Mouse (Mus musculus): ENCODE results near the gene Insl6. TPM values are rescaled to one million over a fixed set of nuclear protein-coding genes. Genes with fewer than 3 reads are reported as not detected.

Insl6 gene
- polyA plus RNA-seq (2012; ENCODE audit: low replicate concordance) = 1.5 and 3.3 TPM in 2 replicates

DNA sequence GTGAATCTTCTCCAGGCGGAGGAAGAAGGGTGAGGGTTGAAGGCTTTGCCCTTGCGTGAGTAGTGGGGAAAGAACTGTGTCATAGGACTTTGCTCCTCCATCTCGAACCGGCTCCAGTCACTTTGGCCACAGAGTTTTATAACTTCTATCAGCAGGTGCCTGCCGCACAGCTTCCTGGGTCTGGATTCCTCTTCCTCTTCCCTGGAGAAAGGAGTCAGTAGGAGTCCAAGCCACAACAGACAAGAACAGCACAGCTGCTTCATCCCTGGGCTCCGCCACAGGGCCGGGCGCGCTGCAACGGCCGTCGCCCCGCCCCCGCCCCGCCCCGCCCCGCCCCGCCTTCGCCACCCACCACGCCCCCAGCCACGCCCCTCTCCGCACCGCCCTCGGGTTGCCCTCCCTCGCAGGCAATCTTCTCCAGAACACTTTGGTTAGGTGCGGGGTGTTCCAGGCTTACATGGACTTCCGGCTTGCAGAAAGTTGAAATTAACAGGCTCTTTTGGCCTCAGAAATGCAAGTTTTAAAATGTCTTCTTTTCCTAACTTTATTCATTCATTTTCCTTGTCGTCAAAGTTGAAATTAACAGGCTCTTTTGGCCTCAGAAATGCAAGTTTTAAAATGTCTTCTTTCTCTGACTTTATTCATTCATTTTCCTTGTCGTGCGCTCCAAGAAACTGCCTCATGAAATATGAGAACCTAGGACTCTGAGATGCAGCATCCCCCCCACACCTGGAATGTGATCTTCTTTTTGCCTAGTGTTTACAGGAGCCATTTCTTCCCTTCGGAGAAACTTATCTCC is at the start of gene Insl6:
Gene Insl6, minus strand, starts transcription at position 304 of the 799 bp plus-strand sequence.

DNA sequence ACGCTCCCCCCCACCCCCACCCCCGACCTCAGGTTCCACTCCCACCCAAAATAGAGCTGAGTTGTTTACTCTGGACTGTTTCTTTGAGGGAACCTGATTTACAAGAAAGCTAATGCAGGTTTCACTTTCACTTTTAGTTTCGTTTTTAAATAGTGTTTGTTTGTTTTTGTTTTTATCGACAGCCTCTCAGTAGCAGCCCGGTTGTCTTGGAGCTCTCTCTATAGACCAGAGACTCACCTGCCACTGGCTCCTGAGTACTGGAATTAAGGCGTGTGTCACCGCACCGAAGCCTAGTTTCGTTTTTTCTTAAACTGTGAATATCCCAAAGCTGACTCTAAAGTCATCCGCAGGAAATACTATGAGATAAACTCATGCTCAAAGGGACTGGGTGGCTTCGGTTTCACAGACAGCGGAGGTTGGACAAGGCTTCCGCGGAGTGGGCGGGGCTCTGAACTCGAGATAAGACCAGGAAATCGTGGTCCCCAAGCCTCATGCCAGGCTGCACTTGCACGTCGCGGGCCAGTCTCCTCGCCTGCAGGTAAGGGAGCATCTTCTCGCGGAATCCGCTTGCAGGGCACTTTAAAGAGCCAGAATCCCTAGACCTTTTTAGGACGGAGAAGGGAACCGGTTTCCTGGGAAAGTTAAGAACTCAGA is 41.9 kb upstream of the Insl6 start, which contains the start of the genes Plgrkt and Cd274:
Gene Plgrkt, minus strand, starts transcription at position 422 of the 654 bp plus-strand sequence.
Gene Cd274, plus strand, starts transcription at position 487 of the 654 bp plus-strand sequence.

DNA sequence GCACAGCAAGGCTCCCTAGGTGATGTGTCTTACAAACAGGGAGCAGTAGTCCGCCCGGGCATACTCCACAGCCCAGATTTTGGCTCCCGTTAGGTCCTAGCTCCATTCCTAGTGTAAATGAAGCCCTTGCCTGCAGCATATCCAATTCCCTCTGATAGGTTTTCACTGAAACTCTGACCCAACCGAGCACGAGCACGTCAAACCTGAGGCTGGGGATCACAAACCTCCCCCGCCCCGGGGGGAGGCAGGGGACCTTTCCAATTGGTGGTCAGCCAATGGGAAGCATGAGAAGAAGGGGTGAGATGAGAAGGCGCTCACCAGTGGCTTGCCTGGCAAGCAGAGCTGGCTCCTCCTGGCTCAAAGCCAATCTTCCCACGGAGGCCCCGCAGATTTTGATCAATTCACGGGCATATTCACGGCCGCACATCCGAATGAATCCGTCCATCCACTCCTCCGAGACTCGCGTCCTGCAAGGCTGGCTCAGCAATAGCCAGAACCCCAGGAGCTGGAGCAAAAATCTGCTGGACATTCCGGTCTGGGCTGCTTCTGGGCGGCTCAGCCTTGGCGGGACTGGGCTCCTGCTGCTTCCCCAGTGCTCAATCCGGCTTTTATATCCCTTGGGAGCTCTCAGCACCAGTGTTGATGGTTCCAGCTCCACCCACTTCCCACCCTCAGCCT is 9.1 kb upstream of the Insl6 start, which contains the start of gene Rln1:
Gene Rln1, minus strand, starts transcription at position 603 of the 678 bp plus-strand sequence.

Other genes with a start within 250 kb of the Insl6 start
- 19.2 and 22.7 TPM in 2 replicates for gene Rcl1, start 224.0 kb downstream of the Insl6 start, polyA plus RNA-seq (2012; ENCODE audit: low replicate concordance)
- gene Jak2, start 73.5 kb downstream of the Insl6 start, polyA plus RNA-seq (2012; ENCODE audit: low replicate concordance) = 9.3 and 15.1 TPM in 2 replicates
- not detected in 2 replicates for gene Rln1, start 9.3 kb upstream of the Insl6 start, polyA plus RNA-seq (2012; ENCODE audit: low replicate concordance)
- gene Plgrkt, start 42.0 kb upstream of the Insl6 start, polyA plus RNA-seq (2012; ENCODE audit: low replicate concordance) = 68.8 and 93.2 TPM in 2 replicates
- 2.1 and 4.5 TPM in 2 replicates for gene Cd274, start 42.1 kb upstream of the Insl6 start, polyA plus RNA-seq (2012; ENCODE audit: low replicate concordance)
- gene Pdcd1lg2, start 85.6 kb upstream of the Insl6 start, polyA plus RNA-seq (2012; ENCODE audit: low replicate concordance) = 0.25 and 0.54 TPM in 2 replicates
- gene Ric1, start 196.9 kb upstream of the Insl6 start, polyA plus RNA-seq (2012; ENCODE audit: low replicate concordance) = 7.2 and 11.4 TPM in 2 replicates